Mouse (Mus musculus) T-cell, adult 2 months (primary cell): ENCODE results near the gene Rimbp3.
"Not testable (repeated sequence)": the region's sequence is repeated elsewhere in the genome, so short reads cannot be mapped to it uniquely, and the experiment has no call there.

Experiments used
- DNase-seq: peaks from one replicate; pipeline ENCODE4 v3.0.0; 2022; ENCODE audit warnings: low spot score

Gene Rimbp3

GRCm38 (mm10) chr16:17220127-17220733 is 11.8 kb downstream of the Rimbp3 start:
- DNase-seq: no peak

- DNase-seq: peak; percentile 91
Measured at GRCm38 (mm10) chr16:17222197-17222596, 13.8 kb downstream of the Rimbp3 start.

DNA sequence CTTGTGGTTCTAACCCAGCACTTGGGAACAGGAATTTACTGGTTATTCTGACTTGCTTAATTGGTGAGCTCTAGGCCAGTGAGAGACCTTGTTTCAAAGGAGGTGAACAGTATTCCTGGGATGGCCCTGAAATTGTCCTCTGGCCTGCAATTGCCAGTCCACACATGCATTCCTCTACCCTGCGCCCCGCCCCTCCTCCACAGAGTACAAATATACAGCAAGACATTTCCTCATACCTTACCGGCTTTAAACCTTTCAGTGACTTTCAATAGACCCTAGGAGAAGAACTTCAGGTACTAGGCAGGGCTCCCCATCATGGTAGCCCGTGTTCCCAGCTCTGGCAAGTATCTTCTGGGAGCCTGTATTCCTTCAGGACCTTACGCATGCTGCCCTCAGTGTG is 17.2 kb downstream of the Rimbp3 start:
- DNase-seq: no peak

- no peak for DNase-seq
Measured at GRCm38 (mm10) chr16:17226496-17226895, 18.1 kb downstream of the Rimbp3 start.

- not testable (repeated sequence) for DNase-seq
Measured at GRCm38 (mm10) chr16:17231523-17231922, 23.1 kb downstream of the Rimbp3 start.

DNA sequence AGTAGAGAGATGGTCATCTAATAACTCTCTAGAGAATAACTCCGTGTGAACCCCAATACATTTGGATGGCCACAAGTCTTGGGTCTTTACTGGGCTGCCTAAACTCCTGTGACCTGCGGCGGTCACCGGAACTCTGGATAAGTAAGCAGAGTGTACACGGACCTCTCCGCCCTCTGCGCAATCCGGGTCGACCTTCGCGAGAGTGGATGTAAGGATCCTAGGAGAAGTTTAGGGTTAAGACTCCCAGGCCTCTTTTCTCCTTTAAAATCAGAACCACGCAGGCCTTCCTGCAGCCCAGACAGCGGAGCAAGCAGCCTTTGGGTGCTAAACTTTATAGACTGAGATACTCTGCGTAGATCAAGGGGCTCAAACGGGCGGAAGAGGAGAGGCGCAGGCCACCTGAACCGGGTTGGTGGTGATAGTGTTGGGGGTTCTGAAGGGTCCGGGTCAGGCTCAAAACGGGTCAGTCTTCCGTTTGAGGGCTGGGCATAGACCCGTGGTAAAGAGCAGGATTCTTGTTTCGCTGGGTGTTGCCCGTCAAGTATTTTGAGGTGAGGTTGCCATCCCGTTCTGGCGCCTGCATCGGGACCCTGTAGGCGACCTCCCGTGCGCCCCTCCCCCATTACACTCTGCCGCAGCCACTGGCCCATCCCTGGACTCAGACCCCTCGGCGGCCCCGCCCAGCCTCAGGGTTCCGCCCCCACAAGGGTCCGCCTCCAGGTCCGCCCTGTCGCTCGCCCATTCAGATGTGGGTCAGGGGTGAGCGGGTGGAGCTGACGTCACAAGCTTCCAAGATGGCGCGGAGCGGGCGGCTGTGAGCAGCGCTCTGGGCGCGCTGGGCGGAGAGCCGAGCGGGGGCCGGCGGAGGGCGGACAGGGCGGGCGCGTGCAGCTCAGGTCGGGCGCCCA is 24.6 kb downstream of the Rimbp3 start, which contains the start of gene Hic2:
Gene Hic2 (plus strand): TSS at position 779 of the 908 bp plus-strand sequence.
- DNase-seq: peak; percentile 87

GRCm38 (mm10) chr16:17233702-17234498 is 25.5 kb downstream of the Rimbp3 start:
- DNase-seq: peak; percentile 26

DNA sequence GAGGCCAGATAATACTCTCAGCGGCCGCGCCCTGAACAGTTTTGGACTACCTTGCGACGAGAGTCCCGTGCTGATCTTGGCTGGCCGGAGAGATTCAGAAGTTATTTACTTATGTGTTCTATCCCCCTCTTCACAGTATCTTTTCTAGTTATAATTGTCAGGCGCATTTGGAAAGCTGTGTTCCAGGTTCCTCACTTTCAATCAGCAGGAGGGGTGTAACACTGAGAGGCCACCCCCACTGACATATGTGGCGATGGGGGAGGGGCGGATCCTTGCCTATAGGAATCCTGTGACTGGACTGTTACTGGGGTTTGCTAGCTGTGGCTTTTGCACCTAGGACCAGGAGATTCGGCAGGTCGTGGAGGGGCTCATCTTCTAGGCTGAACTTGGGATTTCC is 26.1 kb downstream of the Rimbp3 start:
- DNase-seq: no peak

- no peak for DNase-seq
Measured at GRCm38 (mm10) chr16:17234916-17235665, 26.7 kb downstream of the Rimbp3 start.

- DNase-seq: no peak
Measured at GRCm38 (mm10) chr16:17237634-17238033, 29.2 kb downstream of the Rimbp3 start.

GRCm38 (mm10) chr16:17239409-17239808 is 31.0 kb downstream of the Rimbp3 start:
- no peak for DNase-seq

DNA sequence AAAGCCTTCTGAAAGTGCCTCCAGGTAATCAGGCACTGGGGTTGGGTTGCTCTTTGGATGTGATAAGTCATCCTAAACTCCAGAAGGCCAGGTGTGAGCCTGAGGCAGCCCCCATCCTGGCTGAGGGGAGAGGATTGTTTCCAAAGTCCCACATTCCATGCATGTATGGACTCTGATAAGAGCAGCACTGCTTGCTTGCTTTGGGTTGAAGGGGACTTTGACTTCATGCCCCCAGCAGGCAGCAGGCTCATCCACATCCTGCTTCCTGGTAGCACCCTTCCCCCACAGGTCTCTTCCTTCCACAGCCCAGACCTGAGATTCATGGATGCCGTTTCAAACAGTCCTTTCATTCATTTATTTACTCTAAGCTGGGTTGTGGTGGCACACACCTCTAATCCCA is 35.3 kb downstream of the Rimbp3 start:
- no peak for DNase-seq

GRCm38 (mm10) chr16:17244996-17245395 is 36.6 kb downstream of the Rimbp3 start:
- DNase-seq: no peak

DNA sequence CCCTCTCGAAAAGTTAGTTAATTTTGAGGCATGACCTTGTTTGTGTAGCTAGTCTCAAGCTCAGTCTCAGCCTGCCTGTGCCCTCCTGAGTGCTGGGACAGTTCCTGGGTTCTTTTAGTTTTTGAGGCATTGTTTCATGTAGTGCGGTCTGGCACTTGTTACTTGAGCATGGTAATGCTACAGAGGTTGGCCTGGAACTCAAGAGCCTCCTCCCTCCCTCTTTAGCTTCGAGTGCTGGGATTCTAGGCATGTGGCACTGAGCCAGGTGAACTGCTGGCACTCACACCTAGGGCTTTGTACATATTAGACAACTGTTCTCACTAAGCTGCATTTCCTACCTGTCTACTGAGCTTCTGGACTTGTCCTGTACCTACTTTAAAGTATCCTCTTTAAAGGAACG is 39.3 kb downstream of the Rimbp3 start:
- no peak for DNase-seq

GRCm38 (mm10) chr16:17249135-17249534 is 40.7 kb downstream of the Rimbp3 start:
- DNase-seq: no peak

- DNase-seq: no peak
Measured at GRCm38 (mm10) chr16:17251539-17251938, 43.1 kb downstream of the Rimbp3 start.

GRCm38 (mm10) chr16:17252086-17252726 is 43.8 kb downstream of the Rimbp3 start:
- DNase-seq: no peak

DNA sequence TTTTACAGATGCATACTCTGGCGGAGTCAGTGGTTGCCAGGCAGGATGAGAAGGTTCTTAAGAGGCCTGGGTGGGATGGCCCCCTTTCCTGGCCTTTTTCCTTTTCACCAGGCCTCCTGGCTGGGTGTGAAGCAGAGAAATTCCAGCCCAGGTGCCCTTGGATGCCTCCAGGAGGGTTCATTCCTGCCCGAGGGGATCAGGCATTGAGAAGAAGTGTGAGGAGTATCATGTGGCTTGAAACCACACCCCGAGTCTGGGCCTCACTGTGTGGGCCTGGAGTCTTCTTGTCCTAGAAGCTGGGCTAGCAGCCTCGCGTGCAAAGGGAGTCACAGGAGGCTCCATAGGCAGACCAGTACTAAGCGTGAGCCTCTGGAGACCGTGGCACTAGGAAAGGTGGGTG is 44.4 kb downstream of the Rimbp3 start:
- no peak for DNase-seq

- DNase-seq: no peak
Measured at GRCm38 (mm10) chr16:17254005-17254597, 45.7 kb downstream of the Rimbp3 start.

- no peak for DNase-seq
Measured at GRCm38 (mm10) chr16:17255270-17255669, 46.9 kb downstream of the Rimbp3 start.

GRCm38 (mm10) chr16:17257359-17257821 is 49.0 kb downstream of the Rimbp3 start:
- DNase-seq: no peak
